Mouse (Mus musculus): ENCODE measurements around the gene Nelfb. TPM values are rescaled to one million over a fixed set of nuclear protein-coding genes. Genes with fewer than 3 reads are reported as not detected.

Nelfb gene
- polyA plus RNA-seq, 1 experiment from 2014 or later, result 22.3 TPM

DNA sequence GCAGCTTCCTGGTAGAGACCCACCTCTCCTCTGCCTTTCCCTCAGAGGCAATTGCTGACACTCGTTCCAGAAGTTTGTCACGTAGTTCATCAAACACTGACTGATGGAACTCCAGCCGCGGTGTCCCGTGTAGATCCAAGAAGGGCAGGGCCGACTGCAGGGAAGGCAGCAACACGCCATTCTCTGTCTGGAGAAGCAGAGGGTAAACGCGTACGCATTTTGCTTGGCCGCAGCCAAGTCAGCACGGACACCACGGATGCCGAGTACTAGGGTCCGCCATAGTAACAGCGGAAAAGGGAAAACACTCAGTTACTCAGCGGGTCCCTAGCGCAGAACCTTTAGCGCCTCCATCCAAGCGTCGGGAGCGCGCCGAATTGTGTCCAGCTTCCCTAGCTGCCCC lies 603 bp downstream of the Nelfb start:
- H3K4me2 ChIP-seq (ENCODE audit: low read depth, low read length), result peak overlapping the region; percentile 77
- H3K27ac ChIP-seq (ENCODE audit: low read depth), result peak overlapping the region; percentile 89
- H3K36me3 ChIP-seq (replicated peaks; ENCODE audit: insufficient read depth, low read length), result peaks cover 27% of the 10 kb centered on the region
- TF ChIP-seq EP300 (IDR thresholded peaks at IDR 0.05; ENCODE audit: low read depth) (no peak), CTCF (IDR thresholded peaks at IDR 0.05; ENCODE audit: low read depth) (no peak)
- H3K9me3 ChIP-seq (ENCODE audit: low read length), result no peaks in the 10 kb centered on the region
- peaks cover 16% of the 10 kb centered on the region for H3K4me1 ChIP-seq (ENCODE audit: insufficient read depth)
- H3K4me3 ChIP-seq (ENCODE audit: low read depth, low read length), result peak overlapping the region; percentile 89
- peak overlapping the region; percentile 92 for H3K9ac ChIP-seq (replicated peaks)
- DNase-seq, result no peak
- no peaks in the 10 kb centered on the region for H3K27me3 ChIP-seq (ENCODE audit: insufficient read depth, low read length)
- peak; percentile 22 for ATAC-seq
- WGBS (ENCODE audit: insufficient replicate concordance), result 0% methylated on average over 24 of the region's 24 CpGs

DNA sequence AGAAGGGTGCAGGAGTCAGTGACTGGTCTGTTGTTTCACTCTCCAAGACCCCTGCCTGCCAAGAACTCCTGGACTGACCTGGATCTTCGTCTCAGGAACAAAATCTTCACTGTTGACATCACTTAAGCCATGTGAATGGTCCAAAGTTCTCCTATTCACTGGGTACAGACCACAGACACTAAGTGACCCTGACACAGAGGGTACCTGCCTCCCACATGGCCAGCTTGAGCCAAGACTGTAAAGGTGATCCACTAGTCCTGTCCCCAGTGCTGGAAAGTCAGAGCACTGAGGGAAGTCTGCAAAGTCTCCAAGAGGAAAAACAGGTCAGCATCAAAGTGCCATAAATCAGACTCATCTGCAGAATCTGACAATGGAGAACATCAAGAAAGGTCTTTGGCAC lies 3.7 kb downstream of the Nelfb start:
- H3K9me3 ChIP-seq (ENCODE audit: low read length), result no peaks in the 10 kb centered on the region
- TF ChIP-seq EP300 (IDR thresholded peaks at IDR 0.05; ENCODE audit: low read depth) (no peak), CTCF (IDR thresholded peaks at IDR 0.05; ENCODE audit: low read depth) (no peak)
- DNase-seq (no peak), ATAC-seq (no peak)
- no peak overlapping the region for H3K9ac ChIP-seq (replicated peaks)
- no peak overlapping the region for H3K4me3 ChIP-seq (ENCODE audit: low read depth, low read length)
- peaks cover 52% of the 10 kb centered on the region for H3K36me3 ChIP-seq (replicated peaks; ENCODE audit: insufficient read depth, low read length)
- H3K27me3 ChIP-seq (ENCODE audit: insufficient read depth, low read length), result no peaks in the 10 kb centered on the region
- H3K4me1 ChIP-seq (ENCODE audit: insufficient read depth), result peaks cover 16% of the 10 kb centered on the region
- WGBS (ENCODE audit: insufficient replicate concordance), result 76% methylated on average over 1 of the region's 1 CpGs
- H3K27ac ChIP-seq (ENCODE audit: low read depth), result no peak overlapping the region
- no peak overlapping the region for H3K4me2 ChIP-seq (ENCODE audit: low read depth, low read length)

DNA sequence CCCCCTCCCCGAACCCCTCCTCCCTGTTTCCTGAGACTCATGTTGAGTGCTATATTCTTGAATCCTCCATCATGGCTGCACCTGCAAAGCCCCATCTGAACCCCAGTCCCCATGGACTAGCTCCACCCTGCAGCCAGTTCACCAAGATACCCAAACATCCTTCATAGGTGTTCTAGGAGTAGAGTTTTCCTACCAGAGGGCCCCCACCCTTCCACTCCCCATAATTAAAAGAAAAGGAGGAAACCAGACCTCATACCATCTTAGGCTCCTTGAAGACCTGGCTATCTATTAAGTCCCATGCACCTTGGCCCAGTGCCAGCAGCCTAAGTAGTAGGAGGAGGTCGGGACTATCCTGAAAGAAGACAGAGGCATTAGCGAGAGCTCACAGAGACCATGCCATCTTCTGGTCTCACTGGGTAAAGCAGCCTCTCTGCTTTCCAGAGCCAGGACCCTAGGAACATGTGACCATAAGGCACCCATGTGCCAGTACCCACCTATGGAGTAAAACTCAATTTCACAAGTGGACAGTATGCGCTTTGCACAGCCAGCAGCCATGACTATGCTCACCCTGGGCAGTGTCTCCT lies 7.6 kb downstream of the Nelfb start:
- H3K4me3 ChIP-seq (ENCODE audit: low read depth, low read length), result no peak overlapping the region
- 57% methylated on average over 4 of the region's 4 CpGs for WGBS (ENCODE audit: insufficient replicate concordance)
- peaks cover 75% of the 10 kb centered on the region for H3K36me3 ChIP-seq (replicated peaks; ENCODE audit: insufficient read depth, low read length)
- DNase-seq, result peak; percentile 53
- TF ChIP-seq EP300 (IDR thresholded peaks at IDR 0.05; ENCODE audit: low read depth) (no peak), CTCF (IDR thresholded peaks at IDR 0.05; ENCODE audit: low read depth) (peak; percentile 49)
- H3K4me1 ChIP-seq (ENCODE audit: insufficient read depth), result no peaks in the 10 kb centered on the region
- H3K27me3 ChIP-seq (ENCODE audit: insufficient read depth, low read length), result no peaks in the 10 kb centered on the region
- no peak overlapping the region for H3K9ac ChIP-seq (replicated peaks)
- no peak overlapping the region for H3K27ac ChIP-seq (ENCODE audit: low read depth)
- ATAC-seq, result peak; percentile 54
- H3K9me3 ChIP-seq (ENCODE audit: low read length), result no peaks in the 10 kb centered on the region
- H3K4me2 ChIP-seq (ENCODE audit: low read depth, low read length), result no peak overlapping the region

DNA sequence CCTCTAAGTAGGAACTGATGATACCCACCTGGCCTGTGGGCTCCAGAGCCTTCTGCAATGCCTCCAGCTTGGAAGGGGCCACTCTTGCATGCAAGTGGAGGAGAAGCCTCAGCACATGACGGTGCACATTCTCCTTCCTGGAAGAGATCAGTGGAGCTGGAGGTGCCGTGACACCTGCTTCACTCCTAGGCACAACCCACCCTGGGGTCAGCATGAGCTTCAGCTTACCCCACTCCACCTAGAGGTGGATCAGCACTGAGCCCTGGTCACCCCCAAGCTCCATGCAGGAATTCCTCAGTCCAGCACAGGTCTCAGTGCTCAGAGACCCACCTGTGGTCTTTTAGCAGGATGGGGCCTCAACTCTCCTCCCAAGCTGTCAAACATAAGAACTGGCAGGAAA lies 10.7 kb downstream of the Nelfb start:
- no peak overlapping the region for H3K9ac ChIP-seq (replicated peaks)
- H3K36me3 ChIP-seq (replicated peaks; ENCODE audit: insufficient read depth, low read length), result peaks cover 54% of the 10 kb centered on the region
- ATAC-seq (no peak), DNase-seq (no peak)
- no peak overlapping the region for H3K4me2 ChIP-seq (ENCODE audit: low read depth, low read length)
- H3K27me3 ChIP-seq (ENCODE audit: insufficient read depth, low read length), result no peaks in the 10 kb centered on the region
- peaks cover 14% of the 10 kb centered on the region for H3K4me1 ChIP-seq (ENCODE audit: insufficient read depth)
- no peaks in the 10 kb centered on the region for H3K9me3 ChIP-seq (ENCODE audit: low read length)
- TF ChIP-seq EP300 (IDR thresholded peaks at IDR 0.05; ENCODE audit: low read depth) (no peak), CTCF (IDR thresholded peaks at IDR 0.05; ENCODE audit: low read depth) (no peak)
- 83% methylated on average over 2 of the region's 2 CpGs for WGBS (ENCODE audit: insufficient replicate concordance)
- H3K27ac ChIP-seq (ENCODE audit: low read depth), result no peak overlapping the region
- no peak overlapping the region for H3K4me3 ChIP-seq (ENCODE audit: low read depth, low read length)

DNA sequence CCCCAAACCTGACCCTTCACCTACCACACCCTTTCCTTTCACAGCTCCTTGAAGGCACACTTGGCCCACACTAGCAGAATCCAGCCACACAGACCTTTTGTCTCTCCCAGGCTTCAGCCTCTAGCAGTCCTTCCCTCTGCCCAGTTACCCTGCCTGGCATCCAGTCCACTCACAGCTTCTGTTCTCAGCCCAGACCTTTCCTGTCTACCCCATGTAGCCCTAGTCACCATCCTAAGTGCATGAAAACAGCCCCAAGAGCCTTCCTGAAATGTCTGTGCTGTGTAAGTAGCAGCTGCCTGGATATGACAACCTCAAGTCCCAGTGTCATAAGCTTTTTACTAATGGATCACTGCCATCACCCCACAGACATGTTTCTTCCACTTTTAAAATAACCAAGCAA lies 13.3 kb downstream of the Nelfb start:
- no peak for TF ChIP-seq CTCF (IDR thresholded peaks at IDR 0.05; ENCODE audit: low read depth)
- no peak for TF ChIP-seq EP300 (IDR thresholded peaks at IDR 0.05; ENCODE audit: low read depth)

DNA sequence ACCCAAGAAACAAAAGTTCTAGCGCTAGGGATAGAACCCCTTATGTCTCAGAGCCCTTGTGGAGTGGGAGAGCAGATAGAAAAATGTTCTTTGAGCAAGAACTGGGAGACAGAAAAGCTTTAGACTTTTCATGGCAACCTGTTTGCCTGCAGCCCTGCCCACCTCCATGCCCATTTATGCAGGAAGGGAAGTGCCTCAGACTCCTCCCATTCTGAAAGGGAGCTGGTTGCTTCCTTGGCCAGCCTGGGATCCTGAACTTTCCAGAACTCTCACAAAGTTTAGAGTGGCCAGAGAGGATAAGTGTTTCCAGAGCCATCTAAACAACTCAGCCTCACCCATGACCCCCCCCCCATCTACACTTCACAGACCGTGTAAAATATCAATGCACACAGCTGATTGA lies 14.1 kb downstream of the Nelfb start:
- Histone ChIP-seq H3K4me3 (ENCODE audit: low read depth, low read length) (0 out of 2 replicates have a peak overlapping the region, but pooled peaks have one; percentile 50), H3K9ac (replicated peaks) (peak overlapping the region; percentile 52), H3K4me2 (ENCODE audit: low read depth, low read length) (peak overlapping the region; percentile 83), H3K27ac (ENCODE audit: low read depth) (peak overlapping the region; percentile 93), H3K27me3 (ENCODE audit: insufficient read depth, low read length) (no peaks in the 10 kb centered on the region), H3K4me1 (ENCODE audit: insufficient read depth) (peaks cover 36% of the 10 kb centered on the region), H3K9me3 (ENCODE audit: low read length) (no peaks in the 10 kb centered on the region), H3K36me3 (replicated peaks; ENCODE audit: insufficient read depth, low read length) (peaks cover 28% of the 10 kb centered on the region)
- ATAC-seq (no peak), DNase-seq (no peak)
- TF ChIP-seq EP300 (IDR thresholded peaks at IDR 0.05; ENCODE audit: low read depth), result no peak
- no peak for TF ChIP-seq CTCF (IDR thresholded peaks at IDR 0.05; ENCODE audit: low read depth)
- WGBS (ENCODE audit: insufficient replicate concordance), result 21% methylated on average over 2 of the region's 2 CpGs

More for the DNA sequence above, 13.3 kb downstream of the Nelfb start:
- no peak for DNase-seq
- no peaks in the 10 kb centered on the region for H3K9me3 ChIP-seq (ENCODE audit: low read length)
- H3K27me3 ChIP-seq (ENCODE audit: insufficient read depth, low read length), result no peaks in the 10 kb centered on the region
- H3K4me2 ChIP-seq (ENCODE audit: low read depth, low read length), result no peak overlapping the region
- H3K4me1 ChIP-seq (ENCODE audit: insufficient read depth), result peaks cover 36% of the 10 kb centered on the region
- no peak overlapping the region for H3K9ac ChIP-seq (replicated peaks)
- H3K36me3 ChIP-seq (replicated peaks; ENCODE audit: insufficient read depth, low read length), result peaks cover 34% of the 10 kb centered on the region
- no peak for ATAC-seq
- H3K27ac ChIP-seq (ENCODE audit: low read depth), result no peak overlapping the region; the same call in 1 of the 2 replicates
- H3K4me3 ChIP-seq (ENCODE audit: low read depth, low read length), result no peak overlapping the region
